Mouse (Mus musculus) G1E (cell line): Measurements from ENCODE around the gene Spout1.

Experiments
- CTCF ChIP-seq: IDR thresholded peaks from 2 replicates; pipeline ENCODE4 v1.5.1; 2012; ENCODE audit warnings: low read depth, low read length, inconsistent platforms, mixed read lengths
- GATA1 ChIP-seq: IDR thresholded peaks from 2 replicates; pipeline ENCODE4 v1.6.1; 2012; ENCODE audit warnings: borderline replicate concordance, low read length, inconsistent platforms, mixed read lengths
- GATA2 ChIP-seq: IDR thresholded peaks from 2 replicates; pipeline ENCODE4 v1.6.1; 2012; ENCODE audit warnings: low read depth, low read length, inconsistent platforms, borderline replicate concordance
- POLR2AphosphoS5 ChIP-seq: IDR thresholded peaks from 2 replicates; pipeline ENCODE4 v1.6.1; 2012; ENCODE audit warnings: low read depth, low read length, inconsistent platforms; ENCODE audit not compliant: insufficient replicate concordance
- TAL1 ChIP-seq: conservative IDR thresholded peaks from 2 replicates; pipeline ENCODE4 v1.6.1; 2012; ENCODE audit warnings: low read depth, low read length, inconsistent platforms, mixed read lengths

DNA sequence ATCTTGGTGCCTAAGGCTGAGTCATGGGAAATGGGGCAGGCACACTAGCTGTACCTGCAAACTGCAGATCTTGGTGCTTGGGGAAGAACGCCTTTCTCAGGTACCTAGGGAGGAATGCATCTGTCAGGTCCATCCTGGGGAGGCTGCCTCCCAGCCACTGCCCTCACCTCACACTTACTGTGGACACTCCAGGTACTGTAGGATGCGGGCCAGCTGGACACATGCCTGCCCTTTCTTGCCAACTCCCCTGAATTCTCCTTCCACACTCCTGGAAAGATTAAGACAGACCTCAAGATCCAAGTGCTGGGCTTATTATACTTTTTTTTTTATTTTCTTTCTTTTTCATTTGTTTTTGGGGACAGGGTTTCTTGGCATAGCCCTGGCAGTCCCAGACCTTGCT is 1.7 kb downstream of the Spout1 start:
- TF ChIP-seq CTCF = no peak
- no peak for TF ChIP-seq POLR2AphosphoS5
- TF ChIP-seq GATA1 = no peak
- TF ChIP-seq TAL1 = no peak
- no peak for TF ChIP-seq GATA2
